Mouse (Mus musculus): Measurements from ENCODE around the gene Gm8104. TPM values are rescaled to one million over a fixed set of nuclear protein-coding genes. Genes with fewer than 3 reads are reported as not detected.
"Not testable (repeated sequence)": the region's sequence is repeated elsewhere in the genome, so short reads cannot be mapped to it uniquely, and the experiment has no call there.

Gene Gm8104
- not detected for total RNA-seq (2018; cell fraction: chromatin; rRNA removed)
- not detected for total RNA-seq (2018; cell fraction: cytosol; rRNA removed)
- total RNA-seq (2018; cell fraction: nucleus; rRNA removed): not detected
- polyA plus RNA-seq (2018): not detected in 3 replicates

DNA sequence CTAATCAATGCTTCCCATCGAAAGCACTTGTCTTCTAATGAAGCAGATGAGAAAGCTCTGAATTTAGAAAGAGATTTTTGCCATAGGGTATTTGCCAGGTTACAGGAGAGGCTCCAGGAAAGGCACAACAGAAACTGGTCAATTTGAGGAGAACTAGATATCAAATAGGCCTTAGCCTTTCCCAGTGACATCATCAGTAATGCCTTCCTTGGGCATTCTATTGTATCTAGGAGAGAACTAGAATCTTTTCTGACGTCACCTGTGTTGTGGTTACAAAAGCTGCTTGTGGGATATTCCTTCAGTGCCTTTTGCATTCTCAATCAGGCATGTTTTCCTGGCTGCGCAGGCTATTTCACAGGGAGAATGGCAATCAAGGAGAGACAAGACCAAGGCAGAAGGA lies at the start of gene Gm8104:
TSS of gene Gm8104 (plus strand) at position 301 of the 400 bp plus-strand sequence.
- H3K36me3 ChIP-seq (ENCODE audit: inconsistent target); H3K4me3 ChIP-seq (ENCODE audit: inconsistent target); H3K79me2 ChIP-seq (ENCODE audit: inconsistent target); H3K27ac ChIP-seq: not testable (repeated sequence)
- 80% methylated on average over 1 of the region's 3 CpGs for WGBS (ENCODE audit: missing documents)

- WGBS (ENCODE audit: missing documents): 89% methylated on average over 2 of the region's 3 CpGs
- H3K79me2 ChIP-seq (ENCODE audit: inconsistent target); H3K4me3 ChIP-seq (ENCODE audit: inconsistent target): not testable (repeated sequence)
Observed at GRCm38 (mm10) chr14:43058063-43058462, 42.3 kb upstream of the Gm8104 start.

DNA sequence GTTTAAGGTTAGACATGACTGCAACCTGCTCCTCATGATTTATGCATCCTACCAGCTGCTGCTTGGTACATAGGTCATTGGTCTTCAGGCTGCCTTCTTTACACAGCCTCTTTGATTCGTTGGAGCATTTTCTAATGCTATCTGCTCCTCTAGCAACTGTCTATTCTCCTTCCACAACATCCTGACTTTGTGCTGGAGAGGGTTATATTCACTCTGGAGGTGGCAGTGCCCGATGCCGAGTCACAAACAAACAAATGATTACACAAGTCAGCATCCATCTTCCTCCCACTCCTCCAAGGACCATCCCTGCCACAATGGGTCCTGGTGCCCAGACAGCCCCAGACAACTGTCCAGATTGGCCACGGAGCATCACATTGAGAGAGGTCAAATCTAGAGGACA lies 40.2 kb upstream of the Gm8104 start:
- not testable (repeated sequence) for H3K27ac ChIP-seq; H3K36me3 ChIP-seq (ENCODE audit: inconsistent target); H3K79me2 ChIP-seq (ENCODE audit: inconsistent target); H3K4me3 ChIP-seq (ENCODE audit: inconsistent target)
- 58% methylated on average over 4 of the region's 4 CpGs for WGBS (ENCODE audit: missing documents)

More at GRCm38 (mm10) chr14:43058063-43058462, 42.3 kb upstream of the Gm8104 start:
- not testable (repeated sequence) for H3K36me3 ChIP-seq (ENCODE audit: inconsistent target); H3K27ac ChIP-seq

DNA sequence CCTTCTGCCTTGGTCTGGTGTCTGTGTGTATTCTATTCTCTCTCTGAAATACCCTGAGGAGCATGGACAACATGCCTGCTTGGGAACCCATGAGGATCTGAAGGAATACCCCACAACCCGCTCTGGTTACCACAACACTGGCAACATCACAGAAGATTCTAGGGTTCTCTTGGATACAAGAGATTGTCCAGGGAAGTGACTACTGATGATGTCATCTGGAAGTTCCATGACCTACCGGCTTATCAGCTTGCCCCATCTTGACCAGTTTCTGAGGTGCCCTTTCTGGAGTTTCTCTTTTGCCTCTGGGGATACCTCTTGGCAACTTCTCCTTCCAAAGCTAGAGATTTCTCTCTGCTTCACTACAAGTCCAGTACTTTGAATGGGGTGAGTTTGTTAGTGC lies 23.9 kb upstream of the Gm8104 start, which contains the start of gene Gm8094:
TSS of gene Gm8094 (minus strand) at position 101 of the 400 bp plus-strand sequence.
- H3K79me2 ChIP-seq (ENCODE audit: inconsistent target); H3K36me3 ChIP-seq (ENCODE audit: inconsistent target); H3K27ac ChIP-seq; H3K4me3 ChIP-seq (ENCODE audit: inconsistent target): not testable (repeated sequence)
- WGBS (ENCODE audit: missing documents): 95% methylated on average over 2 of the region's 2 CpGs

DNA sequence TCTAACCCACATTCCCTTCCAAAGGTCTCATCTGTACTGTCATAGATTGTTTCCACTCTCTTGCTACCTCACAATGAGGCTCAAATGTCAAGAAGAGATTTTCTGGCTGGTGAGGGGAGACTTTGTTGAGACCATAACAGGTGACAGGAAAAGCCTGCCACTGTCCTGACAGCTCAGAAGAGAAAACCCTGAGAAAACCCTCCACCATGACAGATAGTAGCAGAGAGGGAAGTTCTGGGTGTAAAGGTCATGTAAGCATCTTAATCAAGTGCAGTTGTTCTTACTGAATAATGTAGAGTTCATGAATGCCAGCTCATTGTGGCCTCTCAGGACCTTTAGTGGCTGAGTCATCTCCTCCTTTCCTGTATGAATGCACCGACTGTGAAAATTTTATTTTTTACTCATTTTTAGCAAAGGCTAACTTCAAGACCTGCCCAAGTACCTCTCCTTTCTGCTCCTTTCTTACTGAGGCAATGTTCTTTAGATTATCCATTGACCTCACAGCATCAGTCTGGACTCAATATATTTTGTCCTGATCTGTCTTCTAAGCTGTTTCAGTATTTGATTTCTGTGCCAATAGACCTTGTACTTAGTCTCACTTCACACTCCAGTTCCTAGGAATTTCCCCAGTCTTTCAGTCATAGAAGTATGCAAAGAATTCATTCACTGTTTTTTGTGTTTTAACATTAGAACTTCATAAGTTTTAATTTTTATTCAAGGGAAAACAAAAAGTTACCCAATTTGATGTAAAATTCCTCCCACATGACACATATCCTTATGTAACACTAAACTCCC lies 15.3 kb upstream of the Gm8104 start:
- 89% methylated on average over 1 of the region's 1 CpGs for WGBS (ENCODE audit: missing documents)
- not testable (repeated sequence) for H3K4me3 ChIP-seq (ENCODE audit: inconsistent target); H3K27ac ChIP-seq; H3K36me3 ChIP-seq (ENCODE audit: inconsistent target); H3K79me2 ChIP-seq (ENCODE audit: inconsistent target)

- WGBS (ENCODE audit: missing documents): no CpG with 5 or more reads among the region's 14 CpGs
- H3K36me3 ChIP-seq (ENCODE audit: inconsistent target): not testable (repeated sequence)
Observed at GRCm38 (mm10) chr14:43089103-43089919, 11.1 kb upstream of the Gm8104 start.

DNA sequence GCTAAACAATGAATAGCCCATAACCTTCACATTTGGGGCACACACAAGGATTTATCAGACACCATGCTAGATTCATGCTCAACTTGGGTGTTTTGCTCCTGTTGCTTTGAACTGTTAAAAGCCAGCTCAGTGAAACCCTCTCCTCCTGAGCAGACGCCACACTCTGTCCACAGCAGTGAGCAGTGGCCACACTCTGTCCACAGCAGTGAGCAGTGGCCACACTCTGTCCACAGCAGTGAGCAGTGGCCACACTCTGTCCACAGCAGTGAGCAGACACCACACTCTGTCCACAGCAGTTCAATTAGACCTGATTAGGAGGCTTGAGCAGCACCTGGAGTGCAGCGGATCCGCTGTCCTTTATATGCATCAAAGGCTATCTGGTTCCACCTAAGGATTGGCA lies 19.3 kb downstream of the Gm8104 start:
- not testable (repeated sequence) for H3K4me3 ChIP-seq (ENCODE audit: inconsistent target); H3K79me2 ChIP-seq (ENCODE audit: inconsistent target); H3K36me3 ChIP-seq (ENCODE audit: inconsistent target); H3K27ac ChIP-seq
- 64% methylated on average over 1 of the region's 3 CpGs for WGBS (ENCODE audit: missing documents)

More at GRCm38 (mm10) chr14:43089103-43089919, 11.1 kb upstream of the Gm8104 start:
- not testable (repeated sequence) for H3K79me2 ChIP-seq (ENCODE audit: inconsistent target); H3K4me3 ChIP-seq (ENCODE audit: inconsistent target); H3K27ac ChIP-seq

DNA sequence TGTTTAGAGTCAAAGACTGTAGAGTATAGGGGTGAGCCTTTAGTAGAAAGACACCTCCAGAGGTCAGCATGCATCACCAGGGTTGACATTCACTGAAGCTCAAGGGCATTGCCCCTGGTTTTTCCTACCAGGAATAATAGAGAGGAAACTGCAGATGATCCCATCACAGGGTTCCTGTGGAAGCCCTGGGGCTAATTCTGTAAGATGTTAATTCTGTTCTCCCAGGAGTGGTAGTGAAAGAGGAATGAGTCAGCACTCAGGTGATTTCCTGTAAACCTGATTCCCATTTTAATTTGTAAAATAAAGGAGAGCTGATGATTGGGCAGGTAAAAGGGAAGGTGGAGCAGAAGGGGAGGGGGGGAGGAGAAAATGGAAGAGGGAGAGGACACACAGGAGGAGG lies 25.9 kb downstream of the Gm8104 start:
- H3K36me3 ChIP-seq (ENCODE audit: inconsistent target); H3K4me3 ChIP-seq (ENCODE audit: inconsistent target); H3K79me2 ChIP-seq (ENCODE audit: inconsistent target); H3K27ac ChIP-seq: not testable (repeated sequence)

Other genes starting within 250 kb of the Gm8104 start
- gene Gm21977, start 247.1 kb upstream of the Gm8104 start, polyA plus RNA-seq (2018): not detected in 3 replicates
- not detected in 3 replicates for gene Gm8082, start 107.0 kb upstream of the Gm8104 start, polyA plus RNA-seq (2018)
- gene Gm10376, start 85.0 kb upstream of the Gm8104 start, polyA plus RNA-seq (2018): not detected in 3 replicates
- not detected in 3 replicates for gene Gm8094, start 24.0 kb upstream of the Gm8104 start, polyA plus RNA-seq (2018)
- not detected in 3 replicates for gene Gm7233, start 79.3 kb downstream of the Gm8104 start, polyA plus RNA-seq (2018)
- gene Gm8122, start 134.7 kb downstream of the Gm8104 start, polyA plus RNA-seq (2018): not detected in 3 replicates
- not detected in 3 replicates for gene Gm8126, start 158.0 kb downstream of the Gm8104 start, polyA plus RNA-seq (2018)
- gene Gm9732, start 174.4 kb downstream of the Gm8104 start, polyA plus RNA-seq (2018): not detected in 3 replicates
- gene Gm8127, start 193.2 kb downstream of the Gm8104 start, polyA plus RNA-seq (2018): not detected in 3 replicates
- not detected in 3 replicates for gene 1700001F09Rik, start 247.2 kb downstream of the Gm8104 start, polyA plus RNA-seq (2018)

Data from macrophage (primary cell).